Mouse (Mus musculus) lung, adult 18-20 months (tissue): Measurements from ENCODE around the gene Chp1.
"Not testable (repeated sequence)": the region's sequence is repeated elsewhere in the genome, so short reads cannot be mapped to it uniquely, and the experiment has no call there.

ENCODE experiments used
- DNase-seq, 2 experiments: peaks; one replicate each; pipeline ENCODE4 v3.0.0; 2022; ENCODE audit warnings: mixed read lengths in 2 of 2

Gene Chp1

DNA sequence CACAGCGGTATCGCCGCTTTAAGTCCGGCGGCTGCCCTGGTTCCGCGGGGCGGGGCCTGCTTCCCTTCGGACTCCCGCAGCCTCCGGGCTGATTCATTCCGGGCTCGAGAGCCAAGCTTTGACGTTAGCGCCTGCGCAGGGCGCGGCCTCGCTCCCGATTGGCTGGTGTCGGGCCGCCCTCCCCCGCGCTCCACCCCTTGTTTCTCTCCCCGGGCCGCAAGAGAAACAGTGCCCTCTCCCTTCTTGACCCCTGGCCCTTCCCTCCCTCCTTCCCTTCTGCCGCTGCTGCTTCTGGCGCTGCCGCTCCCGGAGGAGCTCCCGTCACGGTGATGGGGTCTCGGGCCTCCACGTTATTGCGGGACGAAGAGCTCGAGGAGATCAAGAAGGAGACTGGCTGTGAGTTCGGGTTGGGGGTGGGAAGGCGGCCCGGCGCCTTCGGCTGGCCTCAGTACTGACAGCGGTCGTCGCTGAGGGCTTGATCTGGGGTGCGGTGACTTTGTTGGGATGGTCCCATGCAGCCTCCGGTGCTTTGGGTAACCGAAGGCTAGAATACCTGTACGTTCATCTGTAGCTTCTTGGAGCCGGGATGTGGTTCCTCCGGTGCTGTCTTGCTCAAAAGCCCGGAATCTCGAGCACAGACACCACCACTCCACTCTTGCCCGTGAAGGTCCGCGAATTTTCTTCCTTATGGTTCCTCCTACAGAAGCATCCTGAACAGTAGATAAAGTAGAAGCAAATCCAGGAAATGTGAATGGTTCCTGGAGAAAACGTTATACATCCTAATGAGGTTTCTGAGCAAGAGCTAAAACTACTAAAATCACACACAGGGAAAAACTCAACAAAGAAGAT, at the start of gene Chp1, which contains the start of gene Exd1:
Gene Chp1, plus strand, starts transcription at position 176 of the 849 bp plus-strand sequence.
Gene Exd1, minus strand, starts transcription at position 106 of the 849 bp plus-strand sequence.
- DNase-seq = peak; percentile 99 to 100

DNA sequence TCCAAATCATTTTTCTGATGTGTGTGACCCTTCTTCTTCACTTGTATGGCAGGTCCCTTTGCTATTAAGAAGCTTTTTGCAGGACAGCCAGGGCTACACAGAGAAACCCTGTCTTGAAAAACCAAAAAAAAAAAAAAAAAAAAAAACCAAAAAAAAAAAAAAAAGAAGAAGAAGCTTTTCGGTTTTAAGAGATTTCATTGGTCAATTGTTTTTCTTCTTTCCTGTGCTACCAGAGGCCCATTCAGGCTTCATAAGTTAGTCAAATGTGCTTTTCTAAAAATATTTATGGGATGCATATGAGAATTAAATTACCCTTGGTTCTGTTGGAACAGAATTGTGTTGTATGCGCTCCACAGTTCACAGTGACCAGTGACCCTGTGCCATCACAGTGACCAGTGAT, 48.6 kb upstream of the Chp1 start:
- no peak for DNase-seq

DNA sequence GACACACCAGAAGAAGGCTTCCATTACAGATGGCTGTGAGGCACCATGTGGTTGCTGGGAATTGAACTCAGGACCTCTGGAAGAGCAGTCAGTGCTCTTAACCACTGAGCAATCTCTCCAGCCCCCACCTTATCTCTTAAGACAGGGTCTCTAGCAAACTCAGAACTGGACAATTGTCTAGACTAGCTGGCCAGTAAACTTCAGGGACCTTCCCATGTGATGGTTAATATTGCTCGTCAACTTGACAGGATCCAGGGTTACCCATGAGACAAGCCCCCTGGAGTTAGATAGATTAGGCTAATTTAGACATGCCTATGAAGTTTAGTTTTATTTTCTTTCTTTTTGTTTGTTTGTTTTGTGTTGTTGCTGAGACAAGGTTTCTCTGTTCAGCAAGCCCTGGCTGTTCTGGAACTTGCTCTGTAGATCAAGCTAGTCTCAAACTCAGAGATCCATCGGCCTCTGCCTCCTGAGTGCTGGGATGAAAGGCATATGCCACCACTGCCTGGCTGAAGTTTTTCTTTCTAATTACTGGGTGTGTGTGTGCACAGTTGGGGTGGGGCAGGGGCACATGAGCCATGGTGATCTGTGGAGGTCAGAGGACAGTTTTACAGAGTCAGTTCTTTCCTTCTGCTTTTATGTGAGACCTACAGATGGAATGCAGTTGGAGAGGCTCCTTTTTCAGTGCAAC, 46.4 kb upstream of the Chp1 start:
- DNase-seq = no peak

DNA sequence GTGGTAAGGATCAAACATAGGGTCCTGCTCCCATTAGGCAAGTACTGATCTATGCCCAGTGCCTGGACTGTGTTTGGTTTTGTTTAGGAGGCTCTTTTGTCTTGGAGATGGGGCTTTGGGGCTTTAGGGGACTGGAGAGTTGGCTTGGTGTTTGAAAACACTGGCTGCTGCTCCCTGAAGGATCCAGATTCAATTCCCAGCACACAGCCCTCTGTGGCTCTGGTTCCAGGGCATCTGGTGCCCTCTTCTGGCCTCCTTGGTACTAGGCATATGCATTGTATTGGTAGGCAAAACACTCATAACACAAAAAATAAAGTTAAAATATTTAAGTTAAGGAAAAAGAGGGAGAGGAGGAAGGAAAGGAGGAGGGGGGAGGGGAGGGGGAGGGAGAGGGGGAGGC, 40.4 kb upstream of the Chp1 start:
- no peak for DNase-seq

DNA sequence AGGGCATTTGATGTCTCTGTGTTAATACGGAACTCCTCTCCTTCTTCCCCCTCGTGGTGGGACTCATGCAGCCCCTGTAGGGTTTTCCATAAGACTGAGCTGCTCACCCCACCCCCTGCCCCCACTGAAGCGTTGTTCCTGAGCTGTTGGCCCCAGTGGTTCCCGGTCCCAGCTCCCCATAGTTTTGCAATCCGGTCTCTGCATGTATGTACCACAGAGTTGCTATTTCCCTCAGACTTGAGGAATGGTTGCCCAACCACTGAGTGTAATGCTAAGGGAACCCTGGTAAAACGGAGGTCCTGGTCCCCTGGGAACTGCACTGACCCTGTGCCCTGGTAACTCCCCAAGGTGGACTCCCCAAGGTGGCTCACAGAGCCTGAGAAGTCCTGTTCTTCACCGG, 39.0 kb upstream of the Chp1 start:
- DNase-seq = not testable (repeated sequence)

DNA sequence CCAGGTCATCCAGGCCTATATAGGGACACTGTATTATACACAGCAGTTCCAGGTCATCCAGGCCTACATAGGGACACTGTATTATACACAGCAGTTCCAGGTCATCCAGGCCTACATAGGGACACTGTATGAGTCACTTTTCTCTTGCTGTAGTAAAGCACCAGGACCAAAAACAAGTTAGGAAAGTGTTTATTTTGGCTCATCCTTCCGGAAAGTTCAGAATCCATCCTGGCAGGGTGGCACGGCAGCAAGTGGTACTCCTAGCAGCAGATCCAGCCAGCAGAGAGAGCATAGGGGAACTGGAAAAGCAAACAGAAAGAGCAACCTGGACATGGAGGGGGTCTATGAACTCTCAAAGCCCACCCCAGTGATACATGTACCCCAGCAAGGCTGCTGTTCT, 36.6 kb upstream of the Chp1 start:
- DNase-seq = no peak

DNA sequence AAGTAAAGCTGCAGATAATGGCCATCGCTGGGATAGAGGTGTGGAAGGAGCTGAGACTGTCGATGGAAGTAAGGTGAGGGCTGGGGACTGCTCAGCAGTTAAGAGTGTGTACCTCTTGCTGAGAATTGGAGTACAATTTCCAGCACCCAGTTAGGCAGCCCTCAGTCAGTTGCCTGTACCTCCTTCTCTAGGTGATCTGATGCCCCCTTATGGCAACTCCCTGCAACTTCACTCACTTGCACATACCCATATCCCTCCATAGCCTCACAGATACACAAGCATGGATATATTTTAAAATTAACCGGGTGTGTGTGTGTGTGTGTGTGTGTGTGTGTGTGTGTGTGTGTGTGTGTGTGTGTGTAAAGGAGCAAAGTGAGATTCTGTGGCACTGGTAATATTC, 35.2 kb upstream of the Chp1 start:
- no peak for DNase-seq

DNA sequence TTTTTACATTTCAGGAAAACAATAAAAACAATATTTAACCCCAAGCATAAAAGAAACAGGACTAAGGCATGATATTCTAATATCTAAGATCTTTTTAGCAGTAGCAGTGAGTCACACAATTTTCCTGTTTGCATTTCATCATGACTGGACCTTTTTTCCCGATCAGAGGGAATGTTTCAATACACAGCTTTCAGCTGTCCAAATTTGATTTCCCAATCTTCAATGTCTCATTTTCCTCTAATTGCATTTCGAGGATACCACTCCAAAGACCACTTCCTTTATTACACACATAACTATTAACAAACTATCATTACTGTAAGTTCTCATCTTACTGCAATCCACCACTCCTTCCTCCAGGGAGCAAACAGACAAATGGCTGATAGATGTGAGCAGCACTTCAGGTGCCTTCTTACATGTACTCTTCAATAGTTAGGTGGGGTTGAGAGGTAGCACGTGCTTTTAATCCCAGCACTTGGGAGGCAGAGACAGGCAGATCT, 33.4 kb upstream of the Chp1 start:
- DNase-seq = no peak

DNA sequence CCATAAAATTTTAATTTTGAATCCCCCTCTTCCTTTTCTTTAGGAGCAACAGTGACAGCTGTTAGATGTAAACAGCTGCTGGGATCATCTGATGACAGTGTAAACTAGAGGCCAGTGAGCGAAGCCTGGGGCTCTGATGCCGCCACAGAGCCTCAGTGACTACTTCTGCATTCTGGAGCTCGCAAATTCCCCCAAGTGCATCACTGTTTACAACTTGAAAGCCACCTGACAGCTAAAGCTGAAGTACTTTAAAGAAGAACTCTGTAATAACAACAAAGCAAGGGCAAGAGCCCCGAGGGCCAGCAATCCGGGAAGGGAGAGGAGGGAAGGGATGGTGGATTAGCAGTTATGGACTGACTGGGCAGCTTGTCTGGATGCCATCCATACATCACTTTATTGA, 30.7 kb upstream of the Chp1 start:
- no peak for DNase-seq

DNA sequence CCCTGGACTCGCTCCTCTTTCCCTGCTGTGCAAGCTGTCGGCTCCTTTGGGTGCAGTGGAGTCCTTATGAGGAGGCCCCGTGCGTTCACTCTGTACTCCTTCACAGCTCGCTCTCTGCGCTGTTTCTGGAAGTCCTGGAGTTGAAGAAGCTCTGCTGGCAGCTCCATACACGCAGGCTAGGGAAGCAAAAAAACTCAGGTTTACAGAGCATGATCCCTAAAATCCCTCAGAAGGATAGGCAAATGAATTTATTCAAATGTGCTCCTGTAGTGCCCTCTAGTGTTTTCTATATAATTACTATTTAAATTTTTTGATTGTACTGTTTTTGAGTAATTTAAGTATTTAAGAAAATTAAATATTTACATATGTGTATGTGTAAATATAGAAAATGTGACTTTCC, 26.9 kb upstream of the Chp1 start:
- DNase-seq = no peak

DNA sequence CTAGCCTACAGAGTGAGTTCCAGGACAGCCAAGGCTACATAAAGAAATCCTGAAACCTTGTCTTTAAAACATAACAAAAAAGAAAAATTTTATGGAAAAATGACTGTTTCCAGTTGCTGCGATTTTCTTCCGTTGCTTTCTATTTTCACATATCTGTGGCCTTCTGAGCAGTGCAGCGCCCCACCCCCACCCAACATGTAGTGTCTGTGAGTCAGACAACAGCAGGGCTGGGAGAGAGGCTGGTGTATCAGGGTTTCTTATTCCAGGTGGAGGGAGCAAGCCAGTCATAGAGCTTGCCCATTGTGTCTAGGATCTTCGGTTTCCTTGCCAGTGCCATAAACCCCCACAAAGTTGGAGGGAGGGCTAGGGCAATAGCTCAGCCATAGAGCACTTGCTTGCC, 23.7 kb upstream of the Chp1 start:
- no peak for DNase-seq

DNA sequence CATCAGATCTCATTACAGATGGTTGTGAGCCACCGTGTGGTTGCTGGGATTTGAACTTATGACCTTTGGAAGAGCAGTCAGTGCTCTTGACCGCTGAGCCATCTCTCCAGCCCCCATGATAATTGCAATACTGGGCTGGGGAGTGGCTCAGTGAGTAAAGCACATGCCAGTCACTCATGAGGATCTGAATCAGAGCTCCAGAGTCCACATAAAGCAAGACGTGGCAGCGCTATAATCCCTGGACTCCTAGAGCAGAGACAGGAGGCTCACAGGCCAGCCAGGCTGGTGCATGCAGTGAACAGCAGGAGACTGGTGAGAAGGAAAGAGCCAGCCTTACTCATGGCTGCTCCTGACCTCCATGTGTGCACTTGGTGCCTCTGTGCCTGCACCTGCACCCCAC, 22.1 kb upstream of the Chp1 start:
- DNase-seq = no peak

DNA sequence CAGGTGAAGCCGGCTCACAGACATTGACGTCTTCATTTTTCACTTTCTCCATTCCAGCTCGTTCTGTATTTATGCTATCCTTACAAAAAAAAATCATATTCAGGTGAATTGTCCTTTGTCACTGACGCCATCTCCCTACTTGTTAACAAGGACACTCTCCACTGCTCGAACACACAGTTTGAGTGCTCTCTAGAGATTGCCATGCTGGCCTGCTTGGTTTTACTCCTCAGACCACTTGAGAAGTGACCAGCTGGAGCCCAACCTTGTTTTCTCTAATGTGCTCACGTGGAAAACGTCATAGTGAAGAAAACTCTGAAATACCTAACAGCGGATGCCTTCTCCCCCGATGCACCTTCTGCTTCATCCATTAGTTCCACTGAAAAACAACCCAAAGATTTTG, 8.7 kb upstream of the Chp1 start:
- DNase-seq = peak; percentile 17 to 54

DNA sequence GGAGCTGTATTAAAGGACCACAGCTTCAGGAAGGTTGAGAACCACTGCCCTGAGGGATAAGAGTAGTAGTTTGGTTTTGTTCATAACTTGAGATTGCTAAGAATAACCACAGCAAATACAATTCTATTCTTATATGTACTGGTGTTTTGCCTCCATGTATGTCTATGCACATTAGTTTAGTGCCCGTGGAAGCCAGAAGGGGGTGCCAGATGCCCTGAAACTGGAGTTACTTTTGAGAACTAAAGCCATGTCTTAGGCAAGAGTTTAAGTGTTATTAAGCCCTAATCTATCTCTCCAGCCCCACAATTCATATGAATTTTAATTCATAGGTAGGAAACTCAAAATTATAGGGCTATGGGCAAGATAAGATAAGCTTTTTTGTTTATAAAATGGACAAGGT, 5.4 kb upstream of the Chp1 start:
- peak; percentile 65 to 73 for DNase-seq

DNA sequence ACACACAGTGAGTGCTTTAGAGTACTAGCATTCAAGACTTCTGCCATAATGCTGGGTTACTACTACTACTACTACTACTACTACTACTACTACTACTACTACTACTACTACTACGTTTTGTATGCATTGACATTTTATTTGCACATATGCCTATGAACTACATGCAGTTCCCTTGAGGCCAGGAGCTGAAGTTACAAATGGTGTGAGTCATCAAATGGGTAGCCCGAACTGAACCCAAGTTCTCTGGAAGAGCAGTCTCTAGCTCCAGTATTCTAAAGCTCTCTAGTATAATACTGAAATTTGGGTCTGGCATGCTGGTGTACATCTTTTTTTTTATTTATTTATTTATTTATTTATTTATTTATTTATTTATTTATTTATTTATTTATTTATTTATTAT, 3.8 kb upstream of the Chp1 start:
- DNase-seq = no peak

DNA sequence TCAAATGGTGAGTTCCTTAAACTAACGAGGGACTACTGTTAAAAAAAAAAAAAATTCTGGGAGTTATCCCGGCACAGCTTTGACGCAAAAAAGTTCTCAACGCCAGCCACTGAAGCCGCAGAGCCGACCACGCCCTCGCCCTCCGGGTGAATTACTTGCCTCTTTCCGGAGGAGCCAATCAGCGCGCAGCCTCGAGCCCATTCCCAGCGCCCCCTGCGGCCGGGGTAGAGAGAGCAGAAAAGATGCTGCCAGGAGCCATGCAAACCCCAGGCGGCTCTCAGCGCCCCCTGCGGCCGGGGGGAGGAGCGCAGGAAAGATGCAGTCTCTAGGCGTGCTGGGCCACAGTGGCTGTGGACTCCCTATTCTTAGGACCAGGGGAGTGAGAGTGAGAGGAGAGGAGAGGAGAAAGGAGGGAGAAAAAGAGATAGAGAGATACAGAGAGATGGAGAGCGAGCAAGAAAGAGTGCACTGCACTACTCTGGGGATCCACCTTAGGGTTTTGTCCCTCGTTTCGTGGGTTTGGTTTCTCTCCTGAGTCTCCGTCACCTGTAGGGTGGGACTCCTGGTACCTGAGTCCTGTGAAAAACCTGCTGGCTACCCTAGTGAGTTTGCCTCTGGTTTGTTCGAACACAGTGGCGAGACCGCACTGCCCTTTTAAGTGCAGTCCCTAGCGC, 512 bp upstream of the Chp1 start:
- peak; percentile 89 to 94 for DNase-seq

DNA sequence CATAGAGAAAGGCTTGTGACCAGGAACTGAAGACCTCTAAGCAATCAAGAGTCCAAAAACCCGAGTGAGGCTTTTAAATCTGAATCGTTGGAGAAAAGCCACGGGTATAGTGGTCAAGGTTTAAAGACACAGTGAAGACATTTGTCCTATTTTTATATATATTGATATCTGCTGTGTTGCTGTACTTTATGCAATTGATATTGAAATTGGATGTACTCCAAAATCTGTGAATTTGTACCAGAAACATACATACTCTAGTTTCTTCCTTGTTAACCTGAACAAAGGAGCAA, 819 bp downstream of the Chp1 start:
- DNase-seq = no peak

DNA sequence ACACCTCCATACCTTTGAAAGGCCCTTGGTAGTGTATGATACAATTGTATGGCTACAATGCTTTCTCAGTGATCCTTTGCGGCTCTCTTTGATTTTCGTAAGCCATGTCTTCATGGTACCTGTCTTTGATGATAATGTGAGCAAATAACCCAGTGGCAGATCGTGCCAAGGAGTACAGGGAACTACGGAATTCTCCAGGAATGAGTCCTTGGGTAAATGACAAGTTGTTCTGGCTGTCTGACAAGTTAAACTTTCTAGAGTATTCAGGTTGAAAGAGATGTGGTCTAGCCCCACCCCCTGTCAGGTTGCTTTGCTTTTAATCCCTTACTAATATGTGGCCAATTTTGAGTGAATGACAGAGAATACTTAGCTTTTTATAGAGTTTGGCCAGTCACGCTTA, 1.2 kb downstream of the Chp1 start:
- peak; percentile 18 to 67 for DNase-seq

DNA sequence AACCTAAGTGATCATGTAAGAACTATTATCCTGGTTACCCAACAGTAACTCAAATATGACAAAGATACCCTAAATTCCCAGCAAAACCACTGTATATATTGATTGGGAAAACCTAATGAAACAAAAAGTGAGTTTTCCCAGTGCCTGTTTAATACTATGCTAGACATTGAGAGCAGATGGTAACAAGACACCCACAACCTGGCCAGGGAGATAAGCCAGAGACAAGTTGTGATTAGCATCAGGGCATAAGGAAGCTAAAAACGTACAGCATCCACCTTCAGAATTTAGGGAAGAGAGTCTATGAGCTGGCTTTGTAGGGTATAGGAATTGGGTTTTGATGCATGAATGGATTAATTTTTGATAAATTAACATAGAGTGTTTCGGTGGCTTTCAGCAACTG, 2.2 kb downstream of the Chp1 start:
- no peak for DNase-seq

DNA sequence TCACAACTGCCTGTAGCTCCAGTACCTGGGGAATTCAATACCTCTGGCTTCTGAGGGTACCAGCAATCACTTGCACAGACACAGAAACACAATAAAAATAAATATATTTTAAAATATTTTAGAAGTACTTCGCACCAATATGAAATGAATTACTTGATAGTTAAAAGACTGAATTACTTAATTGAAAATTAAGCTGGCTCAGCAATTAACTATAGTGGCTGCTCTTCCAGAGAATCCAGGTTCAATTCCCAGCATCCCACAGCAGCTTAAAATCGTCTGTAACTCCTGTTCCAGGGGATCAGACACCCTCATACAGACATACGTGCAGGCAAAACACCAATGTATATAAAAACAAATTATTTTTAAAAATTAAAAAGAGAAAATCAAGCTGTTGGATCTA, 10.5 kb downstream of the Chp1 start:
- DNase-seq = no peak

DNA sequence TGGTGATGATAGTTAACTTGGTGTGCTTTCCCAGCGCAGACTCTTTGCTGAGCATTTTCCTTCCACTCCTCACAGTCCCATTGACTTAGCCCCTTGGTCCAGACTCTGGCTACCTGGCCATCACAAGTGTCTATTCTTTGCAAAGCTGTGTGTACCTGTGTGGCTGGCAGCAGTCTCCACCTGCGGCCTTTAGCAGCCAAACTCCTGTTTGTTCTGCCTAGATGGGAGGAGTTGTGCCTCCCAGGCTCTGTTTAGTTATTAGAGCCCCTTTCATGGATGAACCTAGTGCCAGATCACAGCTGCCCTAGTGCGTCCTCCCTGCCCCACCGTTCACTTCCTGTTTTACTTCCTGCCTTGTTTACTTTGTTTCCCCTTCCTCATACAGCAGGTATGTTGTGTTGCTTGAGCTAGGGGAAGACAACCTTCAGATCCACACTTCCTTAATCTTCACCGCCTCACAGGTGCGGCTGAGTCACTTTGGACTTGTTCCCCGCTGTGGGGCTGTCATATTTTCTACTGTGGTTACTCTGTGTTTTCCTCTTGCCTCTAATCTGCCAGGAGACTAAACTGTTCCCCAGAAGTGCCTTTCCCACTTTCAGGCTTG, 11.3 kb downstream of the Chp1 start:
- DNase-seq = peak; percentile 9 to 18

DNA sequence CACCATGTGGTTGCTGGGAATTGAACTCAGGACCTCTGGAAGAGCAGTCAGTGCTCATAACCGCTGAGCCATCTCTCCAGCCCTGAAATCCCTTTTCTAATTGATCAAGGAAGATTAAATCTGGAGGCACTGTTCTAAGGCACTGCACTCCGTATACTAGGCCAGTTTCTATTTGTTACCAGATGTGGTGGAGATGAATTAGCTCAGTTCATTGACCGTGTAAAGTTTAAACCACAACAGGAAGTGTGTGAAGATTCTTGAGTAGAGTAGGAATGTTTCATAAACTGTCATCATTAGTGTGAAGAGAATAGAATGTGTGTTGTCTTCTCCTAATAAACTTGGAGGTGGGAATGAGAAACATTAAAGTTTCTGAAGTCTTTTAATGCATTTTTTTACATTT, 14.3 kb downstream of the Chp1 start:
- DNase-seq = no peak

DNA sequence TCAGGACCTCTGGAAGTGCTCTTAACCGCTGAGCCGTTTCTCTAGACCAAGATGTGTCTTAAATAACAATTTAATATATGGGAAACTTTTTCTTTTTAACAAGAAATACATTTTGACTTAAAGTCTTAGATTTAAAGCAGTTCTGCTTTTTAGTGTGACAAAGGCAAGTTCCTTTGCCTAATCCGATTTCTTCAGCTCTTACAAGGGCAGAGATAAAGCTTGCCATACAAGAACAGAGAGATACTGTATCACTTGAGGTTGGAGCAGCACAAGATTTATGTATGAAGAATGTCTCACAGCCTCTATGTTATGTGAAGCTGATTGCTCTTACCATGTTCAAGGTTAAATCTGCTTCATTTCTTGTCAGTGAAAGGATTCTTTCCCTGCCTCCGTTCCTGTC, 17.8 kb downstream of the Chp1 start:
- DNase-seq = no peak
